Mouse (Mus musculus) stomach, postnatal 0 days (tissue): ENCODE results near the gene Sva. TPM values are rescaled to one million over a fixed set of nuclear protein-coding genes. Genes with fewer than 3 reads are reported as not detected.

ENCODE experiments used
- ATAC-seq: fragments of 200-750 bp; cut with Nextera tagmentation; 2 replicates; pipeline ENCODE4 v1.8.0; 2017; ENCODE audit not compliant: low FRiP score, low TSS enrichment
- DNase-seq: peaks from one replicate; pipeline ENCODE4 v3.0.0-alpha.2; 2016; ENCODE audit warnings: low spot score
- H3K27ac ChIP-seq: fragments of 300-500 bp; sonication (generic); replicated peaks from 2 replicates; pipeline ENCODE4 v1.5.1; 2014; ENCODE audit warnings: mild to moderate bottlenecking, control low read depth
- H3K27me3 ChIP-seq: fragments of 300-500 bp; sonication (generic); 2 replicates; pipeline ENCODE4 v1.6.1; 2014; ENCODE audit warnings: low read length; ENCODE audit not compliant: control insufficient read depth, insufficient read depth
- H3K36me3 ChIP-seq: fragments of 300-500 bp; sonication (generic); 2 replicates; pipeline ENCODE4 v1.6.1; 2014; ENCODE audit warnings: low read length, mixed read lengths; ENCODE audit not compliant: control insufficient read depth, insufficient read depth
- H3K4me1 ChIP-seq: fragments of 300-500 bp; sonication (generic); replicated peaks from 2 replicates; pipeline ENCODE4 v1.6.1; 2014; ENCODE audit warnings: antibody characterized with exemption; ENCODE audit not compliant: control insufficient read depth, insufficient read depth
- H3K4me2 ChIP-seq: fragments of 300-500 bp; sonication (generic); replicated peaks from 2 replicates; pipeline ENCODE4 v1.6.1; 2014; ENCODE audit warnings: low read depth, mild to moderate bottlenecking, control low read depth, moderate library complexity
- H3K4me3 ChIP-seq: fragments of 300-500 bp; sonication (generic); 2 replicates; pipeline ENCODE4 v1.5.1; 2014; ENCODE audit warnings: low read depth, low read length, control low read depth
- H3K9ac ChIP-seq: fragments of 300-500 bp; sonication (generic); 2 replicates; pipeline ENCODE4 v1.6.1; 2014; ENCODE audit warnings: mild to moderate bottlenecking, low read length, control low read depth, mixed read lengths
- H3K9me3 ChIP-seq: fragments of 300-500 bp; sonication (generic); 2 replicates; pipeline ENCODE4 v1.6.1; 2016; ENCODE audit warnings: low read length; ENCODE audit not compliant: control insufficient read depth
- CTCF ChIP-seq: IDR thresholded peaks from 2 replicates; pipeline ENCODE4 v1.5.1; 2016; ENCODE audit warnings: antibody characterized with exemption, low read depth, mild to moderate bottlenecking, moderate library complexity
- EP300 ChIP-seq: optimal IDR thresholded peaks from 2 replicates; pipeline ENCODE3; 2016; ENCODE audit warnings: antibody characterized with exemption
- polyA plus RNA-seq: library from polyadenylated mRNA; unstranded; fragments of >200 nt; fragmentation: Nextera tagmentation; extraction: Ambion mirVana; gene quantifications from 2 replicates; pipeline ENCODE4 v1.2.1, GENCODE M21; 2015

The Sva gene
- not detected in 2 replicates for polyA plus RNA-seq

- no peak for DNase-seq
- Histone ChIP-seq H3K27me3 (no peaks in the 10 kb centered on the region), H3K4me1 (no peaks in the 10 kb centered on the region), H3K4me2 (no peak within 1 kb of the TSS), H3K27ac (no peak within 1 kb of the TSS), H3K36me3 (no peaks in the 10 kb centered on the region), H3K9ac (no peak within 1 kb of the TSS), H3K4me3 (no peak within 1 kb of the TSS), H3K9me3 (no peaks in the 10 kb centered on the region)
- no peak for ATAC-seq
- TF ChIP-seq EP300, result no peak
- no peak for TF ChIP-seq CTCF
Measured at GRCm38 (mm10) chr6:42038094-42038493, at the start of gene Sva. TSS of gene Sva (plus strand) at chr6:42038394.

Other genes starting within 250 kb of the Sva start
- gene Pip, start 190.9 kb upstream of the Sva start, polyA plus RNA-seq, result not detected in 2 replicates
- not detected in 2 replicates for gene Sval2, start 185.4 kb upstream of the Sva start, polyA plus RNA-seq
- gene Sval1, start 86.8 kb upstream of the Sva start, polyA plus RNA-seq, result not detected in 2 replicates
- not detected in 2 replicates for gene Sval3, start 70.3 kb upstream of the Sva start, polyA plus RNA-seq
- not detected in 2 replicates for gene Tas2r139, start 102.5 kb downstream of the Sva start, polyA plus RNA-seq
- not detected in 2 replicates for gene Tas2r144, start 176.9 kb downstream of the Sva start, polyA plus RNA-seq
- gene Gstk1, start 207.5 kb downstream of the Sva start, polyA plus RNA-seq, result 56.7 and 60.5 TPM in 2 replicates
- 24.6 and 28.2 TPM in 2 replicates for gene Tmem139, start 223.6 kb downstream of the Sva start, polyA plus RNA-seq
- gene Casp2, start 226.6 kb downstream of the Sva start, polyA plus RNA-seq, result 20.2 and 21.6 TPM in 2 replicates
- 0.06 and 0.12 TPM in 2 replicates for gene Clcn1, start 248.3 kb downstream of the Sva start, polyA plus RNA-seq